Mouse (Mus musculus): ENCODE data around the gene Vamp9.

The Vamp9 gene

DNA sequence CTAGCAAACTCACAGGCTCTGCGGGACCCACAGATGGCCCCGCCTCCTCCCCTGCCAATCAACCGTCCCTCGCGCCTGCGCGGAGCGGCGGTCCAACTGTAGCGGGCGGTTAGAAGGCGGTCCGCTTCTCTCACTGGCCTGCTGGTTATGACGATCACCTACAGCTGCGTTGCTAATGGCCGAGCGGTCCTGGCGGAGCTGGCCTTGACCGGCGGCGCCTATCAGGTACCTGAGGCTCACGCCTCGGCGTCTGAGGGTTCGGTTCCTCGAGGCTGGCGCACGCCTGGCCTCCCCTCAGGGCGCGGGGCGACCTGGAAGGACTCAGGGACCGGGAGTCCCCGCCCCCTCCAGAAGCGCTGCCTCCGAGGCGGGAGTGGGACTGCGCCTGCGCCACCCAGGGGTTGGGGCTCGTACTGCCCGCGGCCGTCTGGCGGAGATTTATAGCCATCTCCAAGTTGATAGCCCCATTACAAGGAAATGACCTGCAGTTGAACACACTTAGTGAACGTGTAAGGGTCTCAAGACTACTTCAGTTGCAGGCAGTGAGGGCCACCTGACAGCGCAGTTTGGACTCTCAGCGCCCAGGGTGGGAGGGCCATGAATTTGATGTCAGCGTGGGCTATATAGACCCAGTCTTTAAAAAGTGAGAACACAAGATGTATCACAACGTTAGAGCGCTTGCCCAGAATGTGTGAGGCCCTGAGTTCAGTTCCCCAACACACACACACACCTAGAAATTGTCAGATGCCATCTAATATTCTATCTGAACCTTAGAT lies at the start of gene Vamp9:
Vamp9 (plus strand) TSS at position 74 of the 776 bp plus-strand sequence.
- DNase-seq (ENCODE audit: low read depth): peak; percentile 97

DNA sequence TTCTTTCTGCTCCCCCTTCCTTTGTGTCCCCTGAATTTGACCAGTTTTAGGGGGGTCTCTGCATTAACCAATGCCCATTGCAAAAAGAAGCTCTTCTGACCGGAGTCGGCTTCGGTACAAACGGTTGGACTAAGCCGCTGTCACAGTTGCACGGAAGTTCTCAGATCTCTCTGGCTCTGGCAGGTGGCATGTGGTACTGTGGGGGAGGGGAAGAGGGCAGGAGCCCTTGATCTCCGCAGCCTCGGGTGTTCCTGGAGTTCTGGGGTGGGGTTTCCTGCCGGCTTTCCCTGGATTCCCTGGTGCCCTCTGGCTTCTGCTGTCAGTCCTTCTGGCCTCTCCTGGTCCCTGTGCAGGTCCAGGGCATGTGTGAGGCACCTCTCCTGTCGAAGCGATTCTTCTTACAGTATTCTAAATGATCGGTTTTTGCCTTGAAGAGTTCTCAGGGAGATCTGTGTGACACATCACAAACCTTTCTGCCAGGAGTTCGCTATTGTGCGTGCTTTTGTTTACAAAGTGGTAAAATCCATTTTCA lies 48.9 kb upstream of the Vamp9 start:
- DNase-seq (ENCODE audit: low read depth): peak; percentile 22

DNA sequence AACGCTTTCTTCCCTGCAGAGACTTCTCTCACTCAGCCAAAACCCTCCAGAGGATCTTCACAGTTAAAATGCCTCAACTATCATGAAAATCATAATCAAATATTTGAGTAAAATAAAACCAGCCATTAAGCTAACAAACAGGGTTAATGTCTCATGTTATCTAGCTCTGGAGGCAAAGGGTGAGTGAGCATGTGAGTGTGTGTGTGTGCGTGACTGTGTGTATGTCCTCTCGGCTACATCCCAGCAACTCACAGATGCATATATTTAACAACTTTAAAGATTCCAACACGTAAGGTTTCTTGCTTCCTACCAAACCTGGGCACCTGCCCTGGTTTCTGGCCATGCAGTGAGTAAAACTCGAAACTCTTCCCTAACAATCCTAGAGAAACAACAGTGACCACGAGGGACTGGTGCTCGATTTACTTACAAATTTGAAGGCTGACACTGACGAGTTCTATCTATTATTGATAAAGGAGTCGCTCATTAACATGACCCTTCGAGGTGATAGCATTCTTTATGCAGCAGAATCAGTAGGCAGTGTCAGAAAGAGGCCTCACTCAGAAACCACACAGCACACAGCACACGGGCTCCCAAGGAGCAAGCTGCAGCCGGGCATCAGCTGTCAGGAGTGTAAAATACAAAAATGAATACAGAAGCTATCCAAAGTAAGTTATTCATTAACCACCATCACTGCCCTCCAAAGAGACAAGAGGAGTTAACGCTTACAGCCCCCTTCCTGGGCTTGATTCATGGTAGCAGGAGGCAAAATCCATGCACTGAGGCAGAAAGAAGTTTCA lies 46.2 kb upstream of the Vamp9 start:
- DNase-seq (ENCODE audit: low read depth): no peak

DNA sequence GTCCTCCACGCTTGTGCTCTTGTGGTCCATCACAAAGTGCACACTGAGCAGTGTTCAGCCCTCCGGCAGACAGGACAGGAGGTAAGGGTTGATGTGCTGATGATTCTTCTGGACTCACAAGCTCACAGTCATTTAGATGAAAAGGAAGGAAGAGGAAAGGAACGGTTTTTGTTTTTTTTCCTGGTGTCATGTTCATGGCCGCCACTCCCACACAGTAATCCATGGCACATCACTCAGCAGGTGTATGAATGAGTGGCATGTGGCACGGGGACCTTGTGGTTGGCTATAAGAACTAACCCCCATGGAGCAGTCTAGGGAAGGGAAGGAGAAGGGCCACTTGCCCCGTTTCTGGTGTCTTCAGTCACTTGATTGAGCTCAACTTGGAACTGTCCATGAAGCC lies 44.2 kb upstream of the Vamp9 start:
- DNase-seq (ENCODE audit: low read depth): no peak

DNA sequence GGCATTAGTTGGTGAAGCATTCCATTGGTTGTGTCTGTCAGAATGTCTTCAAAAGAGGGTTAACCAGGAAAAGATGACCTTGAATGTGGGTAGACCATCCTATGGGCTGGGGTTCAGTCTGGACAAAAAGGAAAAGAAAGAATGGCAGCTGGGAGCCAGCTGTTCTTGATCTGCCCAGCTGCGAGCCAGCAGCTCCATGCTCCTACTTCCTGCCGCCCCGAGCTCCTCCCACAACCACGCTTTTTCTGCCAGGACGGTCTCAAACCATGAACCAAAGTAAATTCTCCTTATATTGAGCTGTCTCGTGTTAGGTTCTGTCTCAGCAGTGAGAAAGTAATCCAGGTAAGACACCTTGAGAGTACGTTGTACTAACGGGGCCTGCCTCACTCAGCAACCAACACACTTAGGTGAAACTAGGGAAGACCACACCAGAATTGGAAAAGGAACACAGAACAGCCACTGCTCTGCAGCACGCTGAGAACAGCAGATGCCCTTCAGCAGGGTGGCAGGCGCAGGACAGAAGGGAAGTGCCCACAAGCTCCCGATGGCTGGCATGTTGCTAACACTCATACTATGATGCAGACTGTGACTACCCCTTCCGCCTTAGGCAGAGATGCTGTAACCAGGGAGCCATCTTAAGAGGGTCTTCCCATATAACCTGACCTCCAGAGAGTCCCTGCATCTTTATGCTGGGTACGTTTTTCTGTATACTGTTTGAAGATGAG lies 42.2 kb upstream of the Vamp9 start:
- no peak for DNase-seq (ENCODE audit: low read depth)

DNA sequence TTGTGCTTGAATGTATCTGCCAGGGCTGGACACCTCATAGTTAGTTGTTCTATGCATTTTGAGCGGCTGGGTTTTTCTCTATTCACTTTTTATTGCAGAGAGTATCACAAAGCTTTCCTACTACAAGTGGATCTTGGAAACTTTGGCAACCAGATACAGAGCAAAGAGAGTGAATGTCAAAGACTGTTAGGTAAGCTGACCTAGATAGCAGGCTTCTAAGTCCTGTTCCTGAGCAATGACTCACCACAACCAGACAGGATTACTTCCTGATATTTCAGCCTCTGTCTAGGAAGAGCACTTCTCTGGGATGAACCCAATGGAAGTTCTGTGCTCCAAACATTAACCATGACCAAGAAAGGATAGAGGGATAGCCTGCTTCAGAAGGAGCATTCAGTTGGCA lies 40.3 kb upstream of the Vamp9 start:
- no peak for DNase-seq (ENCODE audit: low read depth)

DNA sequence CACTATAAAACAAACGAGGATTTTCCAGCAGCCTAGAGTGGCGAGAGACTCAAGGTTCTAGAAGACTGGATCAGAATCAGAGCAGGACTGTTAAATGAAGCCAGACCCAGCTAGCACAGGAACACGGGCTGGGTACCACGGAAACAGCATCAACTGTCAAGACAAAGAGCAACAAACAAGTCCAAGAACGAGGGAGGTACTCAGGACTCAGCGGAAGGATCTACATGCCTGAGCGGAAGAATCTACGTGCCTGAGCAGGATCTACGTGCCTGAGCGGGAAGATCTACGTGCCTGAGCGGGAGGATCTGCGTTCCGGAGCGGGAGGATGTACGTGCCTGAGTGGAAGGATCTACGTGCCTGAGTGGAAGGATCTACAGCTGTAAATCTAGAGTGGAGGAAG lies 37.8 kb upstream of the Vamp9 start:
- DNase-seq (ENCODE audit: low read depth): no peak

DNA sequence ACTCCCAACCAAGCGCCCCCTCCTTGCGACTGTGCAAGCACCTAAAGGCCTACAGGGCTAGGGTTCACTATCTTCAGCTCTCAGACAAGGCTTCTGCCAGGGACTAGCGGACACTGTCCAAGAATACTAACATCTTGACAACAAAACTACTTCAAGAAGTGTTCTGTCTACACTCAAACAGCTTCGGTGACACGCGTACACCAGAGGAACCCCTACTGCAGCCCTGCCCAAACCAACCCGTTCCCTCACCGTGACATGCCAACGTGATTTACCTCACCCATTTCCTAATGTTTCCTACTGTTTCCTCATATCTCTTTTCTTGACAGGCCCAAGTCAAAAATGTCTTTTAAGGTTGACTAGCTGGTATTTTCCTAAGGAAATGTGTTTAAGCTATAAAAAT lies 37.1 kb upstream of the Vamp9 start:
- no peak for DNase-seq (ENCODE audit: low read depth)

DNA sequence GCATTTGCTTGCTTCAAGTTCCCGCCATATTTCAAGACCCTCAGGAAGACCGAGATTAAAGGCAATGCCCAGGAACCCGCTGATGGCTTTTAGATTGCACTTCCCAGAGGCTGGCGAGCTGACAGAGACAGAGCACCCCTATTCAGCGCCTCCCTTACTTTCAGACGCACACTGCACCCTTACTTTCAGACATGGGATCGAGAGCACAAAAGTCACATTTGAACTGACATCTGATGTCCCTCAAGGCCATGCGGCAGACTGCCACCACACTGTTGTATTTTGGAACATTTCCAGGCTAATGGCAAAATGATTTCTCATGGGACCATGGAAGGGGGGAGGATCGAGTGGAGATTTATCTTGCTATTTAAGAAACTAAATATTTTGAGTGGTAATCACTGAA lies 28.5 kb upstream of the Vamp9 start:
- no peak for DNase-seq (ENCODE audit: low read depth)

DNA sequence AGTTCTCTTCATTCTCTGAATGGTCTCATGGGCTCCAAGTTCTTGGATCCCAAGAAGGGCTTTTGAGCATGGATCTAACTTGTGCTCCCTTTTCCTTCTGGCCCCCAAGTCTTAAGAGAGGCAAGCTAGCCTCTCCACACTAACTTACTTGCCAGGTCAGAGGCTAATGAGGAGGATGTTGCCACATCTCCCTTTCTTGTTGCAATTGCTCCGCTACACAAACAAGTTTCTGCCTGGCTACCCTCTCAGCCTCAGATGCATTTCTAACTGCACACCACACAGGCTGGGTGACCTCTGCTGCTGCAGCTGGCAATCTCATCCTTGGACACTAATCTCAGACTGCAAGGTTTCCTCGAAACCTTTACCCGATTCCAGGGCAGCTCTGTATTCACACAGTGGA lies 23.6 kb upstream of the Vamp9 start:
- DNase-seq (ENCODE audit: low read depth): no peak

DNA sequence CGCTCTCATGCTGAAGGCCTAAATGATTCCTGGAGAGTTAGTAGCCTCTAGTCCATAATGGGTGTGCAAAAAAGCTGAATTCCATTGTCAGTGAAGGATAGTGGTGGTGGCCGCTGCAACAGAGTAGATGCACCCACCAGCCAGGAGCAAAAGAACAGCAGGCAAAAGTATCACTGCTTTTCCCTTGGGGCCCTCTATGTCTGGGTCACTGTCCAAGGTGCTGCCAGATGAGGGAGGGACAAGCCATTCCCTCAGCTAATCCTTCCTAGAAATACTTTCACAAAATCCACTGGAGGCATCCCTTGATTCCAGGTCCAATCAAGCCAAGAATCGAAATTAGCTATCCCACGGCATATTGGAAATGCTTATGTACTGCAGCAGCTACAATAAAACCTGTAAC lies 22.0 kb upstream of the Vamp9 start:
- no peak for DNase-seq (ENCODE audit: low read depth)

DNA sequence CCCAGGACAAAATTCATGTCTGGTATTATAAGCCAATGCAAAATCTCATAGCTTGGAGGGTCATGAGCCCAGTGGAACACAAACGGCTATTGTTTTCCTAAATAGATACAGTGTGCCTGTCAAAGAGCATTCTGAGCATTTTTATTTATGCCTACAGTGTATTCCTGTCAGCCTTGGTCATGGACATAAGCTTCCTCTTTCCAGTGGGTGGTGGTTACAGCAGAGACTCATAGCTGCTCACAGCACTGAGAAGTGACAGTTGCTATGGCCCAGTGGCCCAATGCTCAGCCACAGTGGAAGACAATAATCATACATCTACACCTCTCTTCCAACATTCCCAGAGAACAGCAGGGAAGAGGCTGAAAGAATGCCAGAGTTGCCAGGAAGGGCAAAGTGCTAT lies 18.9 kb upstream of the Vamp9 start:
- no peak for DNase-seq (ENCODE audit: low read depth)

DNA sequence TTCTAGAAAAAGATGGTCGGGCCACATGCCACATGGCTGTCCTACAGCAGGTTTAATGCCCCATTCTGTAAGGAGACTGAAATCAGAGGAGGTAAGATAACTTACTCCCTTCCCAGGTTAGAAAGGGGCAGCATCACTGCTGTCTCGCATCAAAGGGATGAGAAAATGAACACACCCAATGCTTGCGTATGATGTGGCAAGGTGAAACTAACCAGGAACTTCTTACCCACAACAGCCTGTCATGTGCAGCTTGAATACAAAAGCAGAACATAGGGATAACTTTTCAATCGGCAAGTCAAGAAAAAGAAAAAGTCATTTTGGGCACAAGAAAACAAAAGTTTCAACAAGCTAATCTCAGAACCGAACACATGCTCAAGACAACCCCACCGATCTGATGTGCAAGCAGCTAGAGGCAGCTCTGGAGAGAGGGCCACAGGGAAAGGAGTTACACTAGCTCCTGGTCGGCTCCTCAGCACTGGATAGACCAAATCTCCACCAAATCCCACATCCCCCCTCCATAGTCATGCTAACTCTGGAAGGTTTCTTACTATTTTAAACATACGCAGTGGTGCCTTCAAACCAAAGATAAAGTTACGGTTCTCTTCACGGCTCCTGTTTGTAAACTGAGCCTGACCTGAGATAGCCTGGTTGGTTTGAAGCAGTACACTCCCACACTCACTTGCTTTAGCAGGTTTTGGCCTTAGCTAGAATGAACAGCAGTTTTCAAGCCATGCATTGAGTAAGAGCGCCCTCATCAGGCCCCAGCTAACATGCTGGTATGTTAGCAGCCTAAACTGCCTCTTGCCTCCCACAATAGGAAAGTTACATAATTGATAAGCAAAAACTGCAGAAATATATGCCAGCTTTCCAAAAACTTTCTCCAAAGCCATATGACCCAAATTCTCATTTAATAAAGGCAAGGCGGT lies 14.3 kb upstream of the Vamp9 start:
- DNase-seq (ENCODE audit: low read depth): peak; percentile 72

DNA sequence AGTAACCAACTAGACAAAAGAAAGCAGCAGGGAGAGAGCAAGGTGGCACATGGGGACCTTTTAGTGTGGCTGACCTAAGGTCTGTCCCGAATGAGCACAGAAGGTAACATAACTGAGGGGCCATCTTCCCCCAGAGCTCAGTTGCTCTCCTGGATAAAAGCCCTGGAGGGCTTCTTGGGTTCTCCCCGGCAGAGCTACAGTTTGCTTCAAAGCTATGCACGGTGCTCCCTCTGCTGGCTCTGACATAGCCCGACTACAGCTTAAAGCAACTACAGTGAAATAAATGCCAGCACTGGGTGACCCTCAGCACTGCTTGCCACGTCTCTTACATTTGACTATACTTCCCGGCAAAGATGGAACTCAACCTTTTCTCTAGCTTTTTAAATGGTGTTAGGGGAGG lies 6.0 kb upstream of the Vamp9 start:
- DNase-seq (ENCODE audit: low read depth): peak; percentile 53

DNA sequence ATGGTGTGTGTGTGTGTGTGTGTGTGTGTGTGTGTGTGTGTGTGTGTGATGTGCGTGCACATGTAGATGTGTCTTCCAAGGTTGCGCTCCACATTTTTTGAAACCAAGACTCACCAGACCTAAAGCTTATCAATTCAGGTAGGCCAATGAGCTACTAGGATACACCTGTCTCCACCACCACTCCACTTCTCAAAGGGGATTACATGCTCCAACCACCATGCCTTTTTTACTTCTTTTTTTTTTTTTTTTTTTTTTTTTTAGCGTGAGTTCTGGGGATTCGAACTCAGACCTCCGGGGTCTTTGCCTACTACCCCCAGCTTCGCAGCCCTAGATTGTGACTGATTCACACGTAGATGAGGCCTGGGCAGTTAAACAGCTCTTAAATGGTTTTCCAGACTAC lies 323 bp upstream of the Vamp9 start:
- no peak for DNase-seq (ENCODE audit: low read depth)

DNA sequence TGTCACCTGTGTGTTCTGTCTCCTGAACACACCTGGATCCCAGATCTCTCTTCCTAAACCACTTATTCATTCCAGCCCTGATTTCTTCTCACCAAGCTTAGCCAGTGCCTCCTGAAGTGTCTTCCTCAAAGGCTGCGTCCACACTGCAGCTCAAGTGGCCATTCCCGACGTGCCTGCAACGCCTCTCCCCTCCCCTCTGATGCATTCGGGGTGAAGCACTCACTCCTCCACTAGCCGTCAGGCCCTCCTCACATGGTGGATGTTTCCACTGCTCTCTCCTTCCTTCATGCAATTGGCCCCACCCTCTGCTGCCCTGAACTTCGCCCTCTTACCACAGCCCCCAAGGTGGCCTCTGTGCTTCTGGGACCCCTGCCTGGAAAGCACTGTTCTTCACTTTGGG lies 9.4 kb downstream of the Vamp9 start:
- no peak for DNase-seq (ENCODE audit: low read depth)

DNA sequence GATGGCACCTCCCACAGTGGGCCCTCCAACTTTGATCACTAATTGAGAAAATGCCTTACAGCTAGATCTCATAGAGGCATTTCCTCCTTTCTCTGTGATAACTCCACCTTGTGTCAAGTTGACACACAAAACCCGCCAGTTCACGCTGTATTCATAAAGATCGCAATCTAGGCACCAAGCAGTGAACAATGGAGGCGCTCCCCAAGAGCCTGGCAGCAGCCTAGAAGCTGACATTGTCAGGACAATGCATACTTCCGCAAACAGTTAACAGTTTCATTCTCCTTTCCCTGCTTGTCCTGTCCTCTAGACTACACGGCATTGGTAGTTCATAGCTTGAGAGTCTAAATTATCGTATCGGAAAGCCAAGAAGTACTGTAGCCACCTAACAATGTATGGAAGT lies 16.0 kb downstream of the Vamp9 start:
- DNase-seq (ENCODE audit: low read depth): no peak

DNA sequence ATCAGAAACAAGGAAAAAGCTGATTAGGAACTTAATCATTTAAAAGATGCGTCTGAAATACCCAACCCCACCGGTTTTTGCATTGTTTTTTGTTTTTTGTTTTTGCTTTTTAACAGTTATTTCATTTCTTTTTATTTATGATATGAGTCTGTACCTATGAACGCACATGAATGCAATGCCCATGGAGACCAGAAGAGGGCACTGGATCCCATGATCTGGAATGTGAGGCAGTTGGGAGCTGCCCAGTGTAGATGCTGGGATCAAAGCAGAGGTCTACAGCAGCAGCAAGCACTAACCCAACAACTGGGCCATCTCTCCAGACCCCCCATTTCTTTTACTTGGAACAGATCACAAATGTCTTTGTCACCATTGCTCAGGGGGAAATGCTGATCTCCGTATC lies 21.9 kb downstream of the Vamp9 start:
- DNase-seq (ENCODE audit: low read depth): peak; percentile 64

DNA sequence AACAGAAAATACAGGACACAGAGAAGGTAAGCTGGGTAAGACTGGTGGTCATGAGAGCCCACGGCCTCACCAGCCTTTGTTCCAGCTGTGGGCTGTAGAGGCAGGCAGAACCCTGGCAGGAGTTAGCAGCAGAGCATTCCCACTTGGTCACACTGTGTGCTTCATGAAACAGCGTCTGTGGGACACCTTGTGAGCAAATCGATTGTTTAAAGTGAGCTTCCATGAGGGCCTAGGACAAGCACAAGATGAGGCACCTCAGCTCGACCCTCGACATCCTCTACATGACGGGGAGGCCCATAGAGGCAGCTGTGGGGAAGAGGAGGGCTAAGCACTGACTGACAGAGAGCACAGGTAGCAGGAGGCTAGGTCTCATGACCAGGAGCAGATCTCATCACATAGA lies 25.9 kb downstream of the Vamp9 start:
- no peak for DNase-seq (ENCODE audit: low read depth)

DNA sequence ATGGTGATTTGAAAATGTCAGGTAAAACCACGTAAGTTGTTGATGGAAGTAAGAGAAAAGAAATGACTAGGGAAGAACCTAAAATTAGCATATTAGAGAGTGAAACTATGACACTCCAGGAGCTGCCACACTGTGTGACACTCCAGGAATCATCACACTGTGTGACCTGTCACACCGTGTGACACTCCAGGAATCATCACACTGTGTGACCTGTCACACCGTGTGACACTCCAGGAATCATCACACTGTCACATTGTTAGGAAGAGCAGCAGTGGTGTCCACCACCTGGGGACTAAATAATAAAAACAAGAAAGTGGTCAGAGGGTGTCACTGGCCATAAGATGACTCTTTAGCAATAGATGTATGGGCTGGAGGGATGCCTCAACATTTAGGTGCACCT lies 33.4 kb downstream of the Vamp9 start:
- no peak for DNase-seq (ENCODE audit: low read depth)

DNA sequence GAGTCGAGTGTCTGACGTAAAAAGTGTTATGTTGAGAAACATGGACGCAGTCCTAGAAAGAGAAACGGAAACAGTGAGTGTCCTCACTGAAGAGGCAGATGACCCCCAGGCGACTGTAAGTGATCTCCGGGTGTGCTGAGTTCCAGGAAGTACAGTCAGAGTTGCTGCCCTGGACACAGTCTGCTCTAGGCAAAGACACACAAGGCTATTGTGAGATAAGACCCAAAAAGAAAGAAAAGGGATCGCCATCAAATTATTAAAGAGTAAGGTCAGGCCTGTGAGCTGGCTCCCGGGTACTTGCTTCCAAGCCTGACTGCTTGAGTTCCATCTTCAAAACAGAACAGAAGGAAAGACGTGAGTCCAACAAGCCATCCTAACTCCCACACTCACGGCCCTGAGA lies 35.2 kb downstream of the Vamp9 start:
- DNase-seq (ENCODE audit: low read depth): no peak

Measured in naive thymus-derived CD4-positive, alpha-beta T cell, adult 2 months (primary cell).